Mouse (Mus musculus) kidney, adult 2 months (tissue): Measurements from ENCODE around the gene Hs3st3a1. TPM values are rescaled to one million over a fixed set of nuclear protein-coding genes. Genes with fewer than 3 reads are reported as not detected.

Experiments
- DNase-seq: peaks from one replicate; pipeline ENCODE4 v3.0.0; 2021
- H3K27ac ChIP-seq: fragments of 200-500 bp; 2 replicates; pipeline ENCODE4 v1.5.1; 2012; ENCODE audit warnings: low read depth, low read length, control low read depth, inconsistent platforms; ENCODE audit not compliant: insufficient read depth
- H3K27me3 ChIP-seq: fragments of 200-500 bp; replicated peaks from 2 replicates; pipeline ENCODE4 v1.6.1; 2012; ENCODE audit warnings: mild to moderate bottlenecking, moderate library complexity, low read length, inconsistent platforms; ENCODE audit not compliant: control insufficient read depth, insufficient read depth
- H3K36me3 ChIP-seq: fragments of 200-500 bp; 2 replicates; pipeline ENCODE4 v1.6.1; 2012; ENCODE audit warnings: mild to moderate bottlenecking, moderate library complexity, low read length, inconsistent platforms; ENCODE audit not compliant: control insufficient read depth, insufficient read depth
- H3K4me1 ChIP-seq: fragments of 200-500 bp; 2 replicates; pipeline ENCODE4 v1.6.1; 2011; ENCODE audit warnings: low read length; ENCODE audit not compliant: control insufficient read depth, insufficient read depth
- H3K4me3 ChIP-seq: fragments of 200-500 bp; 2 replicates; pipeline ENCODE4 v1.5.1; 2011; ENCODE audit warnings: mild to moderate bottlenecking, low read depth, low read length, control low read depth; ENCODE audit not compliant: insufficient read depth
- CTCF ChIP-seq: fragments of 200-500 bp; conservative IDR thresholded peaks from 2 replicates; pipeline ENCODE4 v1.5.1; 2011; ENCODE audit warnings: low read depth, mild to moderate bottlenecking, control low read depth, low read length, moderate library complexity, mixed read lengths; ENCODE audit not compliant: insufficient read depth, insufficient read length
- POLR2A ChIP-seq: fragments of 200-500 bp; IDR thresholded peaks from one replicate; pipeline ENCODE4 v1.6.1; 2011; ENCODE audit warnings: low read depth, low read length, control low read depth
- WGBS: fragments of 180-500 bp; shearing (Covaris S2); methylation state at CpG from one replicate; pipeline ENCODE4 v1.1.7; 2018; 5-methylcytosine and 5-hydroxymethylcytosine counted together
- polyA plus RNA-seq: library from polyadenylated mRNA; depleted of rRNA; stranded (reverse); fragments of >200 nt; gene quantifications from 2 replicates; pipeline ENCODE4 v1.2.3, GENCODE M21; 2012

Hs3st3a1 gene
- polyA plus RNA-seq, 1 experiment = 1.4 TPM

GRCm38 (mm10) chr11:64489587-64490433, 54.7 kb downstream of the Hs3st3a1 start:
- Histone ChIP-seq H3K27ac (no peak overlapping the region), H3K27me3 (no peaks in the 10 kb centered on the region), H3K4me3 (no peak overlapping the region), H3K4me1 (no peaks in the 10 kb centered on the region), H3K36me3 (no peaks in the 10 kb centered on the region)
- WGBS = 51% methylated on average over 9 of the region's 9 CpGs
- TF ChIP-seq CTCF = no peak
- TF ChIP-seq POLR2A = no peak
- no peak for DNase-seq

GRCm38 (mm10) chr11:64494448-64494847, 59.3 kb downstream of the Hs3st3a1 start:
- no peaks in the 10 kb centered on the region for H3K36me3 ChIP-seq
- H3K27me3 ChIP-seq = no peaks in the 10 kb centered on the region
- TF ChIP-seq POLR2A (no peak), CTCF (no peak)
- H3K27ac ChIP-seq = no peak overlapping the region
- H3K4me3 ChIP-seq = no peak overlapping the region
- H3K4me1 ChIP-seq = 0 out of 2 replicates have a peak, but pooled peaks cover 3% of the 10 kb centered on the region
- no peak for DNase-seq
- 40% methylated on average over 2 of the region's 2 CpGs for WGBS

- H3K27ac ChIP-seq = no peak overlapping the region
- no peaks in the 10 kb centered on the region for H3K27me3 ChIP-seq
- H3K4me1 ChIP-seq = 0 out of 2 replicates have a peak, but pooled peaks cover 3% of the 10 kb centered on the region
- no peaks in the 10 kb centered on the region for H3K36me3 ChIP-seq
- H3K4me3 ChIP-seq = no peak overlapping the region
- WGBS = 20% methylated on average over 3 of the region's 3 CpGs
- DNase-seq = no peak
- TF ChIP-seq POLR2A (no peak), CTCF (no peak)
Observed at GRCm38 (mm10) chr11:64495935-64496334, 60.8 kb downstream of the Hs3st3a1 start.

- DNase-seq = no peak
- TF ChIP-seq CTCF = no peak
- TF ChIP-seq POLR2A = no peak
- Histone ChIP-seq H3K27ac (no peak overlapping the region), H3K4me3 (no peak overlapping the region), H3K27me3 (no peaks in the 10 kb centered on the region), H3K4me1 (0 out of 2 replicates have a peak, but pooled peaks cover 3% of the 10 kb centered on the region), H3K36me3 (no peaks in the 10 kb centered on the region)
- WGBS = 48% methylated on average over 3 of the region's 3 CpGs
Observed at GRCm38 (mm10) chr11:64496677-64497076, 61.5 kb downstream of the Hs3st3a1 start.

- Histone ChIP-seq H3K36me3 (no peaks in the 10 kb centered on the region), H3K27ac (no peak overlapping the region), H3K4me1 (0 out of 2 replicates have a peak, but pooled peaks cover 3% of the 10 kb centered on the region), H3K27me3 (no peaks in the 10 kb centered on the region), H3K4me3 (no peak overlapping the region)
- DNase-seq = no peak
- 56% methylated on average over 5 of the region's 5 CpGs for WGBS
- TF ChIP-seq CTCF (no peak), POLR2A (no peak)
Observed at GRCm38 (mm10) chr11:64500536-64501112, 65.5 kb downstream of the Hs3st3a1 start.

- 90% methylated on average over 3 of the region's 3 CpGs for WGBS
- no peaks in the 10 kb centered on the region for H3K36me3 ChIP-seq
- no peak for TF ChIP-seq POLR2A
- no peak for TF ChIP-seq CTCF
- no peak overlapping the region for H3K4me3 ChIP-seq
- no peak for DNase-seq
- H3K27me3 ChIP-seq = no peaks in the 10 kb centered on the region
- no peaks in the 10 kb centered on the region for H3K4me1 ChIP-seq
- no peak overlapping the region for H3K27ac ChIP-seq
Observed at GRCm38 (mm10) chr11:64503040-64503439, 67.9 kb downstream of the Hs3st3a1 start.

GRCm38 (mm10) chr11:64505924-64506323, 70.8 kb downstream of the Hs3st3a1 start:
- Histone ChIP-seq H3K27ac (no peak overlapping the region), H3K36me3 (no peaks in the 10 kb centered on the region), H3K4me1 (no peaks in the 10 kb centered on the region), H3K4me3 (no peak overlapping the region), H3K27me3 (no peaks in the 10 kb centered on the region)
- DNase-seq = no peak
- 94% methylated on average over 1 of the region's 1 CpGs for WGBS
- TF ChIP-seq POLR2A (no peak), CTCF (no peak)
